Mouse (Mus musculus) embryonic facial prominence, embryonic 10.5 days (tissue): ENCODE measurements at regions not wholly inside any gene's neighbourhood (a gene's known extent, or its start where the extent isn't known, plus 50 kb on each side); places are given as distances from the start of the nearest gene placed in this dataset.

ENCODE experiments used
- DNase-seq: peaks from one replicate; pipeline ENCODE4 v3.0.0-alpha.2; 2017; ENCODE audit warnings: low spot score
- H3K27ac ChIP-seq: fragments of 300-500 bp; sonication (generic); replicated peaks from 2 replicates; pipeline ENCODE4 v1.5.1; 2016; ENCODE audit warnings: mild to moderate bottlenecking
- H3K27me3 ChIP-seq: fragments of 300-500 bp; sonication (generic); replicated peaks from 2 replicates; pipeline ENCODE4 v1.6.1; 2016; ENCODE audit warnings: low read depth, mild to moderate bottlenecking; ENCODE audit not compliant: poor library complexity, severe bottlenecking
- H3K36me3 ChIP-seq: fragments of 300-500 bp; sonication (generic); replicated peaks from 2 replicates; pipeline ENCODE4 v1.6.1; 2016; ENCODE audit warnings: mild to moderate bottlenecking, moderate library complexity
- H3K4me1 ChIP-seq: fragments of 300-500 bp; sonication (generic); 2 replicates; pipeline ENCODE4 v1.6.1; 2016
- H3K4me3 ChIP-seq: fragments of 300-500 bp; sonication (generic); 2 replicates; pipeline ENCODE4 v1.5.1; 2016; ENCODE audit warnings: mild to moderate bottlenecking, moderate library complexity
- H3K9me3 ChIP-seq: fragments of 300-500 bp; sonication (generic); 2 replicates; pipeline ENCODE4 v1.6.1; 2016; ENCODE audit warnings: mild to moderate bottlenecking
- WGBS: fragments of 180-500 bp; shearing (Covaris S2); methylation state at CpG from one replicate; pipeline ENCODE4 v1.1.7; 2016; 5-methylcytosine and 5-hydroxymethylcytosine counted together

GRCm38 (mm10) chr12:25267572-25268115 lies 170.7 kb upstream of the Id2 start:
- WGBS = 89% methylated on average over 13 of the region's 13 CpGs
- no peak overlapping the region for H3K27ac ChIP-seq

GRCm38 (mm10) chr12:25266701-25267571 lies 170.0 kb upstream of the Id2 start:
- H3K27ac ChIP-seq = no peak overlapping the region
- H3K27me3 ChIP-seq = peaks cover 42% of the 10 kb centered on the region
- H3K36me3 ChIP-seq = no peaks in the 10 kb centered on the region
- no peak for DNase-seq
- H3K9me3 ChIP-seq = no peaks in the 10 kb centered on the region
- H3K4me1 ChIP-seq = peaks cover 30% of the 10 kb centered on the region
- H3K4me3 ChIP-seq = no peak overlapping the region
- WGBS = 64% methylated on average over 17 of the region's 17 CpGs

More at GRCm38 (mm10) chr12:25267572-25268115, 170.7 kb upstream of the Id2 start:
- Histone ChIP-seq H3K36me3 (no peaks in the 10 kb centered on the region), H3K4me1 (peaks cover 34% of the 10 kb centered on the region), H3K27me3 (peaks cover 48% of the 10 kb centered on the region), H3K4me3 (no peak overlapping the region), H3K9me3 (no peaks in the 10 kb centered on the region)
- no peak for DNase-seq

- H3K4me3 ChIP-seq = no peak overlapping the region
- peaks cover 30% of the 10 kb centered on the region for H3K4me1 ChIP-seq
Measured at GRCm38 (mm10) chr12:25265560-25266525, 168.9 kb upstream of the Id2 start.

GRCm38 (mm10) chr12:25265066-25265465 lies 168.1 kb upstream of the Id2 start:
- Histone ChIP-seq H3K27me3 (peaks cover 42% of the 10 kb centered on the region), H3K9me3 (no peaks in the 10 kb centered on the region), H3K36me3 (no peaks in the 10 kb centered on the region), H3K4me1 (peaks cover 29% of the 10 kb centered on the region), H3K4me3 (no peak overlapping the region), H3K27ac (no peak overlapping the region)
- no peak for DNase-seq
- 75% methylated on average over 13 of the region's 13 CpGs for WGBS

More at GRCm38 (mm10) chr12:25265560-25266525, 168.9 kb upstream of the Id2 start:
- Histone ChIP-seq H3K27me3 (peaks cover 42% of the 10 kb centered on the region), H3K9me3 (no peaks in the 10 kb centered on the region), H3K27ac (no peak overlapping the region), H3K36me3 (no peaks in the 10 kb centered on the region)
- no peak for DNase-seq
- WGBS = 49% methylated on average over 11 of the region's 11 CpGs

GRCm38 (mm10) chr12:25264408-25264807 lies 167.5 kb upstream of the Id2 start:
- Histone ChIP-seq H3K27ac (no peak overlapping the region), H3K4me1 (peaks cover 23% of the 10 kb centered on the region), H3K27me3 (peaks cover 42% of the 10 kb centered on the region), H3K9me3 (no peaks in the 10 kb centered on the region), H3K4me3 (no peak overlapping the region), H3K36me3 (no peaks in the 10 kb centered on the region)
- WGBS = 90% methylated on average over 3 of the region's 3 CpGs
- no peak for DNase-seq

GRCm38 (mm10) chr12:25262461-25262860 lies 165.5 kb upstream of the Id2 start:
- Histone ChIP-seq H3K27me3 (peaks cover 33% of the 10 kb centered on the region), H3K4me3 (no peak overlapping the region), H3K27ac (no peak overlapping the region), H3K9me3 (no peaks in the 10 kb centered on the region), H3K36me3 (no peaks in the 10 kb centered on the region), H3K4me1 (peaks cover 19% of the 10 kb centered on the region)
- no peak for DNase-seq
- whole genome bisulfite sequencing = 87% methylated on average over 3 of the region's 3 CpGs

- no peak overlapping the region for H3K27ac ChIP-seq
- H3K9me3 ChIP-seq = no peaks in the 10 kb centered on the region
- no peak for DNase-seq
- WGBS = 94% methylated on average over 2 of the region's 2 CpGs
- no peak overlapping the region for H3K4me3 ChIP-seq
- no peaks in the 10 kb centered on the region for H3K4me1 ChIP-seq
- H3K36me3 ChIP-seq = no peaks in the 10 kb centered on the region
- H3K27me3 ChIP-seq = 0 out of 2 replicates have a peak, but pooled peaks cover under 1% of the 10 kb centered on the region
Measured at GRCm38 (mm10) chr12:25259123-25259522, 162.2 kb upstream of the Id2 start.

- H3K4me1 ChIP-seq = peaks cover 4% of the 10 kb centered on the region
- H3K27ac ChIP-seq = no peak overlapping the region
- H3K27me3 ChIP-seq = 0 out of 2 replicates have a peak, but pooled peaks cover 4% of the 10 kb centered on the region
- no peaks in the 10 kb centered on the region for H3K36me3 ChIP-seq
- 76% methylated on average over 6 of the region's 6 CpGs for WGBS
- DNase-seq = no peak
- no peak overlapping the region for H3K4me3 ChIP-seq
- peaks cover 6% of the 10 kb centered on the region for H3K9me3 ChIP-seq
Measured at GRCm38 (mm10) chr12:25256268-25256667, 159.3 kb upstream of the Id2 start.

- Histone ChIP-seq H3K9me3 (peaks cover 6% of the 10 kb centered on the region), H3K36me3 (no peaks in the 10 kb centered on the region), H3K4me3 (no peak overlapping the region), H3K4me1 (peaks cover 19% of the 10 kb centered on the region), H3K27me3 (0 out of 2 replicates have a peak, but pooled peaks cover 4% of the 10 kb centered on the region), H3K27ac (no peak overlapping the region)
- 89% methylated on average over 6 of the region's 6 CpGs for WGBS
- no peak for DNase-seq
Measured at GRCm38 (mm10) chr12:25254716-25255115, 157.8 kb upstream of the Id2 start.

- WGBS = 89% methylated on average over 6 of the region's 6 CpGs
- no peak for DNase-seq
- 0 out of 2 replicates have a peak, but pooled peaks cover 4% of the 10 kb centered on the region for H3K27me3 ChIP-seq
- no peak overlapping the region for H3K27ac ChIP-seq
- no peaks in the 10 kb centered on the region for H3K36me3 ChIP-seq
- H3K4me1 ChIP-seq = peaks cover 35% of the 10 kb centered on the region
- H3K9me3 ChIP-seq = peaks cover 6% of the 10 kb centered on the region
- H3K4me3 ChIP-seq = no peak overlapping the region
Measured at GRCm38 (mm10) chr12:25252776-25253510, 156.0 kb upstream of the Id2 start.

- Histone ChIP-seq H3K36me3 (no peaks in the 10 kb centered on the region), H3K27ac (no peak overlapping the region; the same call in 1 of the 2 replicates), H3K4me1 (peaks cover 36% of the 10 kb centered on the region), H3K4me3 (no peak overlapping the region), H3K27me3 (0 out of 2 replicates have a peak, but pooled peaks cover 4% of the 10 kb centered on the region), H3K9me3 (peaks cover 6% of the 10 kb centered on the region)
- WGBS = 88% methylated on average over 4 of the region's 4 CpGs
- no peak for DNase-seq
Measured at GRCm38 (mm10) chr12:25251411-25252171, 154.7 kb upstream of the Id2 start.
